Mouse (Mus musculus) regulatory T cell (primary cell): ENCODE results near the gene Nrxn1.

Experiments used
- in situ Hi-C: fragments of 300-600 bp; cut with MboI, MseI; formaldehyde crosslinking; loops from one replicate; pipeline ENCODE4 v1.15.1; 2025; ENCODE audit warnings: high pct_unique_total_duplicates

Nrxn1 gene

DNA sequence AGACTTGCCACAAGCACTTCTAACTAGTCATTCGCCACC, at the start of gene Nrxn1:
Gene Nrxn1 (minus strand): TSS at position 30 of the 39 bp plus-strand sequence.
- in situ Hi-C loops: no loop called here

DNA sequence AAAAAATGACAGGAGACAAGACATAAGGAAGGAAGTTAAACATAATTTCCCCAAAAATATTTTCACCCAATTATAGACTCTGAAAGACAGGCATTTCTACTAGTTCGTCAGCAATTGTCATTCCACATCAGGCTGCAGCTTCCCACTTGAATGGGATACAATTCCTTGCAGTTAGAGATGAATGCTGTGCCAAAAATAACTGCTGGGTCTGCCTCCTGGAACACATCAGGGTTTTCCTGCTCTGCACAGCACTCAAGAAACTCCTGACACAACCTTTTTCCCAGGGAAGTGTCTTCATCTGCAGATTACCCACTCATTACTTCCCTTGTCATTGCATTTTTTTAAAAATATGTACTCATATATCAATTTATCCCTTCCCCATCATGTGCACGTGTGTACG, 44.0 kb upstream of the Nrxn1 start:
- in situ Hi-C loops: no loop called here

- in situ Hi-C loops: no loop called here
Observed at GRCm38 (mm10) chr17:91112880-91113628, 20.2 kb upstream of the Nrxn1 start.

GRCm38 (mm10) chr17:91112085-91112484, 19.2 kb upstream of the Nrxn1 start:
- in situ Hi-C loops: no loop called here

DNA sequence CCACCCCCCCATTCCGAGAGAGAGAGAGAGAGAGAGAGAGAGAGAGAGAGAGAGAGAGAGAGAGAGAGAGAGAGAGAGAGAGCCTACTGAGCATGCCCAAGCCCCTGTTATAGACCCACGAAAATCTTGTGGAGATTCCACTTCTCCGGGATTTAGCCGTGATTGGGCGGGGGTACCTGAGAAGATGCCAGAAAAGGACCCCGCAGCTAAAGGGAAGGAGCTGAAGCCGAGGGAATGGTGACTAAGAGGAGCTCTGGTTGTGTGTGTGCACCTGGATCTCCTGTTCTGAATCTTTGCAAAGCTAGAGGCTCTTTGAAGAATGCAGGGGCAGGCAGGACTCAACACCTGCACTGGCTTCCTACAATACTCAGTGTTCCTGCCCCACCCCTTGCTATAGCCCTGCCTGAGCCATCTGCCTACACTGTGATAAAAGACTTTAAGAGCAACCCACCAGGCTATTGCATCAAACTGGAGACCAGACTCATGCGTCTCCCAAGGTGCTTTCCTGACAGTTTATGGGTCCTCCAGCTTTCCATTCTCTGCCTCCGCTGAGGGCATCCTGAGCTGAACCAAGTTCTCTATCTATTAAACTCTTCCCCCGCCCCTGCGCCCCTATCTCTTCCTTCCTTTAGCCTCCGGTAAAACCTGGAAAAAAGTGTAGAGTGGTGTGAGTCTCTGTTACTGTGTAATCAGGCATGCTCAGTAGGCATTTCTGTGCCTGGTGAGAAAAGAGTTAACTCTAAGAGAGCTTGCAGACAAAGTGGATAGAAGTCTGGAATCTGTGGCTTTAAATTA, 407 bp upstream of the Nrxn1 start:
- in situ Hi-C loops: no loop called here

- in situ Hi-C loops: no loop called here
Observed at GRCm38 (mm10) chr17:91092421-91093041, 340 bp downstream of the Nrxn1 start.

DNA sequence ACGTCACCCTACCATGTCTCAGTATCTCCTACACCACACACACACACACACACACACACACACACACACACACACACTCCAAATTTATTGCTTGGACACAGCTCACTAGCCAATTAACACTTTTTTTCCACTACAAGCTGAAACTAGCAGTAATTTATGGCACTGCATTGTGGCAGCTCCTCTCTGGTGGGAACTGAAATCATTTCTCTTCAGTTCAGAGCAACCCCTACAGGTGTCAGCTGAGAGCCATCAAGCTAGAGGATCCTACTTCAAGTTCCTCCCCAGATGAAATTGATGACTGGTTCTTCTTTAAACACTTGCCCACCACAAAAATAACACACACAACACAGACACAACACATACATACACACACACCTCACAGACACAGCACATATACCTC, 2.2 kb downstream of the Nrxn1 start:
- in situ Hi-C loops: no loop called here

GRCm38 (mm10) chr17:91088991-91089390, 3.9 kb downstream of the Nrxn1 start:
- in situ Hi-C loops: no loop called here

DNA sequence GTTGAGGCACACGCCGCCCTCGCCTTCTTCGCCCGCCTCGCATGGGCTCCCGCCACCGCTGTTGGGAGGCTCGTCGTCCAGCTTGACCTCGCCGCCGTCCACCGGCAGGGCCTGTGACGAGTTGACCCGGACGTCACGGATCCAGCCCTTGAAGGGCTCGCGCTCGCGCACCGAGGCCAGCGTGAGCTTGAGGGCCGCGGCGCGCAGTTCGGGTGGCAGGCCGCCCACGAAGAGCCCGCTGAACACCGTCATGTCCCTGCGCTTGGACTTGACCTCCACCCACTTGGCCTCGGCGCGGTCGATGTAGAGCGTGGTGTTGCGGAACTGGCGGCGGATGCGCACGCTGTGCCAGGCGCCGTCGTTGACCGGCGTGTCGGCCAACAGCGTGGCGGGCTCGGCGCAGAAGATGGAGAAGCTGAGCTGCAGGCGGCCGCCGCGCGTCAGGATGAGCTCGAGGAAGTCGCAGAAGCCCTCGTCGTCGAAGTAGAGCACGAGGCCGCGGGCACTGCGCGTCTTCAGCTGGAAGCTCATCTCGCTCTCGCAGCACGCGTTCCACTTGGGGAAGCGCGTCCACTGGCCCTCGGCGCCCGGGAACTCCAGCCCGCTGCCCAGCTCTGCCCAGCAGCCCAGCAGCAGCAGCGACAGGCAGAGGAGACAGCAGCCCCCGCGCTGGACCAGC, 4.7 kb downstream of the Nrxn1 start:
- in situ Hi-C loops: no loop called here

DNA sequence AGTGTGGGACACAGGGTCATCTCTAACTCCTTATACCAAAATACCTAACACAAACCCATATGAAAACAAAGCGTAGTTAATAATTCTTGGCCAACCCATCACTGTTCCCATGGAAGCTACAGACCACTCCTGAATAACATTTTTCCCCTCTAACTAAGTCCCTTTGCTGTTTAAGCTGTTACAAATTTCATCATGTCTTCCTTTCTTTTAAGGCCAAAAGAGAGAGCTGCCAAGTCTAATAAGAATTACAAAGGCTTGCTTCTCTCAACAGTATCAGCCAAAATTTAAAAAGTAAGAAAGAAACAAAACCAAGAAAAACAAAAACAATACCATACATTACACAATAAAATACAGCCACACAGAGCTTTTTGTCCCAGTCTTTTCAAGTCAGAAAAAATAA, 6.5 kb downstream of the Nrxn1 start:
- in situ Hi-C loops: no loop called here

- in situ Hi-C loops: no loop called here
Observed at GRCm38 (mm10) chr17:91085416-91085815, 7.5 kb downstream of the Nrxn1 start.

DNA sequence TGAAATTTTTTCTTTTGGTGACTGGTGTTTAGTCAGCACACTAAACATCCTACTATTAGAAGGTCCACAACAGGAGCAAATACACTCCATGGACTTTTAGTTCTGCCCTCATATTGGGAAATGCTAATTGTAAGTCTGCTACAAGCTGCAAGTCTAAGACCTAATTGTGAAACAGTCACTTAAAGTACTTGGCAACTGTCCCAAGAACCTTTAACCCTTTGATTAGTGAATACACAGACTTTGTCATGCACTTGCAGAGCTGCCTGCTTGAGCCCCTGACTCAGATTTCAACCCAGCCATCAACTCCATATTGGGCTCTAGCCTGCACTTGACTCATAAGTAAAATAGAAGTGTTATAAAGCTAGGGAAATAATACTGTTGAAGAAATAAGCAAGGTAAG, 13.8 kb downstream of the Nrxn1 start:
- in situ Hi-C loops: no loop called here

DNA sequence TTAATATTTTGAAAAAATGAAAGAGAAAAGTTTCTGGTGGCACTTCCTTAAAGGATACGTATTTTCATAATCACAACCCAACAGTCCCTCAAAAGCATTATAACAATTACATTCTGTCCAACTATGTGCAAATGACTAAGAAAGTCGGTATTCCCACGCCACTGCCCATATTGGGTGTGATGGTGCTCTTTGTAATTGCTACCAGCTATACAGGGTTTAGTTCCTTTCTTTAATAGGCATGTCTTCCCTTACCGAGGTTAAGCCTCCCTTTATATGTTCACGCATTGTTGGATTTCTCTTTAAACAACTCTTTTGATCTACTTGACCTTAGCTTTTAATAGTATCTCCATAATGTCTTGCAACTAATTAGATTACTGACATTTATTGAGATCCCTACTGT, 18.1 kb downstream of the Nrxn1 start:
- in situ Hi-C loops: no loop called here

- in situ Hi-C loops: loop anchor here (10.0 kb wide), 1 partner anchor 1889 kb away; no protein-coding TSS in a partner anchor
Observed at GRCm38 (mm10) chr17:91033466-91033865, 59.4 kb downstream of the Nrxn1 start.

DNA sequence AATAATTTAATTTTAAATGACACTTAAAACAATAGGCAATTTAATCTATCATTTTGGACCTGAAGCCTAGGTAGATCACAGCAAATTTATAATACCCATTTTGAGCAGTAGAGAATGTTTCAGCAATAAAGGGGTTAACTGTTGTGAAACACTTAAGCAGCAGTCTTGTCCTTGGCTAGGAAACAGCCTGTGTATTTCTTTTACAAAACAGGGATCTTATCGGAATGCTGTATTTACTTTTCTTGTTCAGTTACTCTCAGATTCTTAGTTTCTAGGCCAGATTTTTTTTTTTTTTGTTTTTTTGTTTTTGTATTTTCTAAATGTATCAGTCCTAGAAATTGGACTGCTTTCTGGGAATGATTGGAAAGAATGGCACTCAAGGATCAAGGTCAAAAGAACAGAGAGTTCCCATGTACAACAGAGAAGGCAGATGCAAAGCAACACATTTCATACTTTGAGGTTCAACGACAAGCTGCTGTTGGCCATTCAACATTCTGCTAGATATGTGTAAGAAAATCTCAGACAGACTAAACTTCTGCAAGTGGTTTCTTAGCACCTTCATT, 67.7 kb downstream of the Nrxn1 start:
- in situ Hi-C loops: no loop called here

DNA sequence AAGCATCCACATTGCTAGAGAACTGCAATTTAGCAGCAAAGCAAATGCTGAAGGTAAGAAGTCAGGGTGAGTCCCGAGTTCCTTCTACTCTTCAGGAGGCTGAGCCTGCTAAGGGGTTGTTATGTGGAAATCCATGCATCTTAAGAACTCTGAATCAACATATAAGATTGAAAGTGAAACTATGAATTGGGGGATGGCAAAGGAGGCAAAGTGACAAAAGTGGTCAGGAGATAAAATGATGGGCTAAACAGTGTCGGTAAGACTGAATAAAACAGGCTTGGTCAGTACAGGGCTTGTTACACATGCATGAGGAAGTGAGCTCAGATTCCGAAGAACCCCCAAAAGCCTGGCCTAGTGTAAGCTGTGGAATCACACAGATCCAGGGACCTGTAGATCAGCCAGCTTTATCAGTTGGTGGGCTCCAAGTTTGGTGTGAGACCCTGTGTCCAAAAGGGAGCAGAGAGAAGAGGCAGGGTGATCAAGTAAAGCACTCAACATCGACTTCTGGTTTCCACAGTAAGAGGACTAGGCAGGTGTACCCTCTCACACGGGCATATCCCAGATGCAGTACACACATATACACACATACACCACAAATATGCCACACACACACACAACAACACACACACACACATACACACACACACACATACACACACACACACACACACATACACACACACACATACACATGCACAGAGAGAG, 85.3 kb downstream of the Nrxn1 start:
- in situ Hi-C loops: no loop called here

- in situ Hi-C loops: no loop called here
Observed at GRCm38 (mm10) chr17:91000389-91000788, 92.5 kb downstream of the Nrxn1 start.

DNA sequence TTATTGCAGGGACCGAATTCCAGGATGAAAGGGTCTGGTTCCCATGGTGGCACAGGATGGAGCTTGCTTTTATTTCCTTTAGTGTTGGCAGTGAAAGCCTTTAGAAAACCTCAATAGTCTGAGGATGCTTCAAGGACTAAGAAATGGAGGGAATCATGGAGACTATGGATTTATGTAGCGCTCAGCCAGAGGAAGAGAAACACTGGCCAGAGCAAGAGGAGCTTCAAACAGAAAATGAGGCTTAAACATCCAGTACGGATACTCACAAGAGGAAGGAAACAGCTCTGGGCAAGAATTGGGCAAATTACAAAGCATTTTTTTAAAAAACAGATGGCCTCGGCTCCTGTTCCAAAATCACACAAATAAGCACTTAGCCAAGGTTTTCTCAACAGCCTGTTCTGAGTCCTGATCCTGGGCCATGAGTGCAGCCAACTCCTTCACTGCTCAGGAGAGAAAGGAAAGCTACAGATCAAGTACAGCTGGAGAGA, 93.2 kb downstream of the Nrxn1 start:
- in situ Hi-C loops: no loop called here

GRCm38 (mm10) chr17:90997714-90998113, 95.2 kb downstream of the Nrxn1 start:
- in situ Hi-C loops: no loop called here

- in situ Hi-C loops: no loop called here
Observed at GRCm38 (mm10) chr17:90995436-90995835, 97.4 kb downstream of the Nrxn1 start.

DNA sequence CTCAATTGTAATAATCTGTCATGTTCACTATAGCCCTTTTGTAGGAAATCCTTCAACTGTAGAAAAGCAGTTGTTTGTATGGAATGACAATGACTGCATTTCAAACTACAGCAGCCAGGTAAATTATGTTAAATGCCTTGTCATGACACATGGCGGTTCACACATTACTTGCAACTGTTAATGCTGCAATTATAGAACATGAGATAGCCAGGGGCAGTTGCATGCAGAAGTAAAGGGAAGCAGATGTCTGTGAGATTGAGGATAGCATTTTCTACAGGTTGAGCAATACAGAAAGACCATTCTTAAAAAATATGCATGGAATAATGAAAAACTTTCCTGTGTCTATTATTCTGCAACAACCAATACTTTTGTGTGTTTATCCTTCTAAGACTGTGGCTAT, 98.6 kb downstream of the Nrxn1 start:
- in situ Hi-C loops: no loop called here

DNA sequence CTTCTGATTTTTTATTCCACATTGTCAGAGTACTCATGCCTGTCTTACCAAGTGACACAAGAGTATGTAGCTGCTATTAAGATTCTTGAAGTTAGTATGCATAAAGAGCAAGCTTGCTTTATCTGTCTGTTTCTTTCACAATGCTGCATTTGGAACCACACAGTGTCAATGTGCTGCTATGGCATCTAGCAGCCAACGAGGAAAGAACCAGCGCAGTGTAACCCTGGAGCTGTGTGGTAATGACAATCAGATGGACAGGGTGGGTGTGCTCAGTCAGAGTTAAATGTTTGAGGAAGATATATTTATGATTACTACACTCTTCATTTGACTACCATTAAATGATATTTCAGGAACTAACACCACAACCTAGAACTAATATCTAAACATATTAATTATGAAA, 102.1 kb downstream of the Nrxn1 start:
- in situ Hi-C loops: no loop called here
